ENCODE assay signal across 13 mouse cellular contexts in the genomic region with DNA sequence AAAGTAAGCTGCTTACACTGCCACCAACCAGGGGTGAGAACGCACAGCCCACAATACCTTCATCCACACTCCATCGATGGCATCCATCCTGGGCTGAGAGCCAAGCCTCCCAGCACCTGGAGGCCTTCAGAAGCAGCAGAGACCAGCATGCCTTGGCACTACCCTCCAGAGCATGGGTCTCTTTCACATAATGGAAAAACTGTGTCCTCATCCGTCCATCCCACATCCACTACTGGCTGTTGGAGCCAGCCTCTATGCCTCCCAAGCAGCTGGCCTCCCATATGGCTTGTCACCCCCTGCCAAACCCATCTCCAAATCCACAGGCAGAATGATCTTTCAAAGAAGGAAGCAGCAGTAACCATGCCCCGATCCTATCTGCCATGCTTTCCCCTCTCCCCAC.
DNase-seq lines count a peak whose midpoint lies in the region; ATAC-seq and TF ChIP-seq lines count a peak whose summit lies in the region.
"Had no signal": no experiment of that assay in that cellular context is flagged by ENCODE, and none has a peak within 500 bp of the region (broad histone marks: within the 10 kb centered on the region; RNA-seq: fewer than 3 reads in every experiment).

No protein-coding gene starts in this region.

- WGBS in hindbrain, embryonic 15.5 days: 63% methylated on average over 4 of the region's 4 CpGs
- 90% methylated on average over 4 of the region's 4 CpGs for WGBS in hindbrain, embryonic 11.5 days
- WGBS in midbrain, embryonic 15.5 days: 73% methylated on average over 4 of the region's 4 CpGs

- no peaks in the 10 kb centered on the region for H3K27me3 ChIP-seq in hindbrain, embryonic 15.5 days
- H3K27me3 ChIP-seq in hindbrain, embryonic 11.5 days (ENCODE audit: control insufficient read depth, insufficient read depth, low read length): no peaks in the 10 kb centered on the region
- H3K27me3 ChIP-seq in midbrain, embryonic 15.5 days (replicated peaks): no peaks in the 10 kb centered on the region
- H3K27me3 ChIP-seq: neural tube, embryonic 12.5 days had no signal

- peak; percentile 54 for ATAC-seq in hindbrain, embryonic 15.5 days (ENCODE audit: low FRiP score, low read depth)
- ATAC-seq in hindbrain, embryonic 11.5 days (ENCODE audit: low FRiP score): no peak
- peak; percentile 43; the same call in 1 of the 2 replicates for ATAC-seq in cerebellum, adult (ENCODE audit: insufficient number of reproducible peaks, low FRiP score, low TSS enrichment)
- no peak for ATAC-seq in midbrain, embryonic 15.5 days (replicated peaks)
- no peak for ATAC-seq in inflammation-experienced regulatory T-cells, adult 6 months
- ATAC-seq: CD4-positive, CD25-positive, alpha-beta regulatory T cell, adult 4 months; lung, postnatal 0 days had no signal

- H3K4me2 ChIP-seq in hindbrain, embryonic 15.5 days: no peak overlapping the region
- H3K4me2 ChIP-seq in hindbrain, embryonic 11.5 days (replicated peaks; ENCODE audit: low read depth, low read length): no peak overlapping the region
- no peak overlapping the region for H3K4me2 ChIP-seq in midbrain, embryonic 15.5 days
- H3K4me2 ChIP-seq: neural tube, embryonic 12.5 days had no signal

- no peak for DNase-seq in hindbrain, embryonic 11.5 days (ENCODE audit: low spot score)
- DNase-seq in cerebellum, adult 8-10 months: peak; percentile 61
- DNase-seq in layer of hippocampus, adult 2 months (ENCODE audit: low spot score in 2 of 2): peak; percentile 53 to 76
- no peak for DNase-seq in lung, postnatal 14 days
- DNase-seq: kidney, adult 2 months; spleen, adult 18-20 months had no signal

- H3K36me3 ChIP-seq in hindbrain, embryonic 15.5 days: no peaks in the 10 kb centered on the region
- H3K36me3 ChIP-seq in hindbrain, embryonic 11.5 days (ENCODE audit: control insufficient read depth, insufficient read depth, low read length): no peaks in the 10 kb centered on the region
- no peaks in the 10 kb centered on the region for H3K36me3 ChIP-seq in midbrain, embryonic 15.5 days (replicated peaks)
- H3K36me3 ChIP-seq: neural tube, embryonic 12.5 days had no signal

- H3K9ac ChIP-seq in hindbrain, embryonic 15.5 days: no peak overlapping the region
- H3K9ac ChIP-seq in hindbrain, embryonic 11.5 days (ENCODE audit: low read depth, low read length): no peak overlapping the region
- H3K9ac ChIP-seq in midbrain, embryonic 15.5 days: no peak overlapping the region
- H3K9ac ChIP-seq: neural tube, embryonic 12.5 days had no signal

- H3K27ac ChIP-seq in hindbrain, embryonic 15.5 days (replicated peaks): no peak overlapping the region
- no peak overlapping the region for H3K27ac ChIP-seq in hindbrain, embryonic 11.5 days (ENCODE audit: low read depth, low read length)
- H3K27ac ChIP-seq in layer of hippocampus, adult 2 months: peak overlapping the region; percentile 76
- no peak overlapping the region for H3K27ac ChIP-seq in midbrain, embryonic 15.5 days
- H3K27ac ChIP-seq: neural tube, embryonic 12.5 days had no signal

- no peak overlapping the region for H3K4me3 ChIP-seq in hindbrain, embryonic 15.5 days
- no peak overlapping the region for H3K4me3 ChIP-seq in hindbrain, embryonic 11.5 days (ENCODE audit: low read depth, low read length)
- no peak overlapping the region for H3K4me3 ChIP-seq in layer of hippocampus, adult 2 months
- H3K4me3 ChIP-seq in midbrain, embryonic 15.5 days: no peak overlapping the region
- H3K4me3 ChIP-seq: neural tube, embryonic 12.5 days had no signal

- peaks cover 20% of the 10 kb centered on the region; the same call in 1 of the 2 replicates for H3K4me1 ChIP-seq in hindbrain, embryonic 15.5 days (replicated peaks)
- no peaks in the 10 kb centered on the region for H3K4me1 ChIP-seq in hindbrain, embryonic 11.5 days (replicated peaks; ENCODE audit: control insufficient read depth, insufficient read depth, low read length)
- H3K4me1 ChIP-seq in midbrain, embryonic 15.5 days: peaks cover 15% of the 10 kb centered on the region
- H3K4me1 ChIP-seq: neural tube, embryonic 12.5 days had no signal

- no peaks in the 10 kb centered on the region for H3K9me3 ChIP-seq in hindbrain, embryonic 15.5 days
- H3K9me3 ChIP-seq in hindbrain, embryonic 11.5 days (ENCODE audit: control insufficient read depth, low read length): no peaks in the 10 kb centered on the region
- H3K9me3 ChIP-seq in midbrain, embryonic 15.5 days: no peaks in the 10 kb centered on the region
- H3K9me3 ChIP-seq: neural tube, embryonic 12.5 days had no signal

- no peak for TF ChIP-seq CTCF in layer of hippocampus, adult 2 months (conservative IDR thresholded peaks at IDR 0.05)

Comparison
In these comparisons a context has a peak if more than half of its experiments do, and no peak if none do; other contexts are left out.
1. ATAC-seq: peak in hindbrain, embryonic 15.5 days (single experiment) and cerebellum, adult (single experiment); none in hindbrain, embryonic 11.5 days (single experiment), midbrain, embryonic 15.5 days (single experiment) and inflammation-experienced regulatory T-cells, adult 6 months (single experiment).
2. DNase-seq: peak in cerebellum, adult 8-10 months (single experiment) and layer of hippocampus, adult 2 months (2 of 2); none in hindbrain, embryonic 11.5 days (single experiment) and lung, postnatal 14 days (single experiment).